Mouse (Mus musculus): ENCODE results near the gene Dnajb5.
A peak's percentile ranks its signal among the peaks of the same experiment; 100 is the strongest.
"Not testable (repeated sequence)": the region's sequence is repeated elsewhere in the genome, so short reads cannot be mapped to it uniquely, and the experiment has no call there.

Gene Dnajb5

GRCm38 (mm10) chr4:42972952-42973351 lies 23.3 kb downstream of the Dnajb5 start:
- no peak for DNase-seq (ENCODE audit: low read depth)

GRCm38 (mm10) chr4:42973868-42974267 lies 24.3 kb downstream of the Dnajb5 start:
- DNase-seq (ENCODE audit: low read depth): no peak

GRCm38 (mm10) chr4:42978062-42978461 lies 28.4 kb downstream of the Dnajb5 start:
- DNase-seq (ENCODE audit: low read depth): peak; percentile 22

GRCm38 (mm10) chr4:42980467-42980866 lies 30.9 kb downstream of the Dnajb5 start:
- not testable (repeated sequence) for DNase-seq (ENCODE audit: low read depth)

- DNase-seq (ENCODE audit: low read depth): peak; percentile 25
These were observed 38.7 kb downstream of the Dnajb5 start for GRCm38 (mm10) chr4:42988296-42988695.

GRCm38 (mm10) chr4:42998022-42998421 lies 48.4 kb downstream of the Dnajb5 start:
- no peak for DNase-seq (ENCODE audit: low read depth)

GRCm38 (mm10) chr4:42999451-43000140 lies 50.0 kb downstream of the Dnajb5 start:
- DNase-seq (ENCODE audit: low read depth): peak; percentile 79

- peak; percentile 98 for DNase-seq (ENCODE audit: low read depth)
These were observed 50.8 kb downstream of the Dnajb5 start, which contains the start of gene Vcp for GRCm38 (mm10) chr4:43000141-43000986. TSS of gene Vcp (minus strand) at chr4:43000507.

GRCm38 (mm10) chr4:43001272-43001671 lies 51.7 kb downstream of the Dnajb5 start:
- DNase-seq (ENCODE audit: low read depth): no peak

GRCm38 (mm10) chr4:43002756-43003439 lies 53.3 kb downstream of the Dnajb5 start:
- no peak for DNase-seq (ENCODE audit: low read depth)

GRCm38 (mm10) chr4:43004951-43005350 lies 55.3 kb downstream of the Dnajb5 start:
- no peak for DNase-seq (ENCODE audit: low read depth)

- peak; percentile 76 for DNase-seq (ENCODE audit: low read depth)
These were observed 56.2 kb downstream of the Dnajb5 start for GRCm38 (mm10) chr4:43005765-43006164.

Measured in NIH3T3 (cell line).